Mouse (Mus musculus) megakaryocyte-erythroid progenitor cell, adult 5-6 weeks (primary cell): Measurements from ENCODE around the gene Stk10. TPM values are rescaled to one million over a fixed set of nuclear protein-coding genes. Genes with fewer than 3 reads are reported as not detected.

ENCODE experiments used
- ATAC-seq: replicated peaks from 2 replicates; pipeline ENCODE4 v1.8.0; 2016; ENCODE audit warnings: mild to moderate bottlenecking, inconsistent platforms; ENCODE audit not compliant: severe bottlenecking, poor library complexity, low FRiP score, low TSS enrichment
- total RNA-seq, 2 experiments: library from RNA; stranded (forward) in 1 of 2; stranded (reverse) in 1 of 2; fragments of 200-1000, 215-1000 nt in 1 of 2; fragments of >200 nt in 1 of 2; fragmentation: Nextera tagmentation in 1 of 2; gene quantifications; 2 replicates each; pipeline ENCODE4 v1.2.3; 2014 to 2017

Stk10 gene
- total RNA-seq, 2 experiments from 2014 or later, result 8.7 to 11.3 TPM

GRCm38 (mm10) chr11:32521246-32521645 lies 11.9 kb upstream of the Stk10 start:
- no peak for ATAC-seq

- ATAC-seq, result no peak
These were observed 8.8 kb upstream of the Stk10 start for GRCm38 (mm10) chr11:32524122-32524920.

- no peak for ATAC-seq
These were observed 6.1 kb upstream of the Stk10 start for GRCm38 (mm10) chr11:32527006-32527405.

GRCm38 (mm10) chr11:32530151-32530550 lies 3.0 kb upstream of the Stk10 start:
- ATAC-seq, result no peak

DNA sequence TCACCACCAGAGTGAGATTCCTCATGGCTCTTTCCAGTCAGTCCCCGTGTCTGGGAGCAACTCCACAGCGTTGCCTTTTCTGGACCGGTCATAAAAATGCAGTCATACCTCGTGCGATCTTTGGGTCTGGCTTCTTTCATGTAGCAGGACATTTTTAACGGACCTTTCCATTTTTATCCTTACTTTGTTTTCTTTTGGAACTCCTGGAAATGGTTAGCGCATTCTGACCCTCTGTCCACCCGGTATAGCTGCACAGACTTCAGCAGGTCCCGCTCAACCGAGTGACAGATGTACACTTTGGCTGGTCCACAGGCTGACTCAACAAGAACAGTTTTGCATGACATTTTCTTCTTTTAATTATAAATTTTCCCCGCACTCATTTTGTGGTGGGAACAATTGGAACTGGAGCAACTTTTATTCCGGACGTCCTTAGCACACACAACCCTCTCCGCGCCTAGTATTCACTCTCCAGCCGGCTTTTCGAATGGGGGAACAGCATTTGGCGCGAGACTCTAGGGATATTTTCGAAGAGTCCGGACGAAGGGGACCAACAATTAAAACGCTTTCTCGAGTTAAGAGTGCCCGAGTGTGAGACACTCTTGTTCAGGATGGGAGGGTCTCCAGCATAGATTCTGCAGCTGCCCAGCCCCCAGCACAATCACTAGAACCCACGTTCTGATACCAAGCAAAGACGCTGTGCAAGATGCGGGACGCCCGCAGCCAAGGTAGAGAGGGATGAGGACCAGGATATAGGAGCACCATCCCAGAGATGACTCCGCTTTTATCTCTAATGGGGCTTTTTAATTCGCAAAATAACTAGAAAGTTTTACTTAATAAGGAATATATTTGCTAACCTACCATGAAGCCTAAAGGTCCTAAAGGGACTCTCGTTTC lies 987 bp upstream of the Stk10 start, which contains the start of gene Efcab9:
TSS of gene Efcab9 (minus strand) at position 211 of the 894 bp plus-strand sequence.
- no peak for ATAC-seq

GRCm38 (mm10) chr11:32533482-32534261 lies 567 bp downstream of the Stk10 start:
- ATAC-seq, result peak; percentile 36; the same call in 1 of the 2 replicates

DNA sequence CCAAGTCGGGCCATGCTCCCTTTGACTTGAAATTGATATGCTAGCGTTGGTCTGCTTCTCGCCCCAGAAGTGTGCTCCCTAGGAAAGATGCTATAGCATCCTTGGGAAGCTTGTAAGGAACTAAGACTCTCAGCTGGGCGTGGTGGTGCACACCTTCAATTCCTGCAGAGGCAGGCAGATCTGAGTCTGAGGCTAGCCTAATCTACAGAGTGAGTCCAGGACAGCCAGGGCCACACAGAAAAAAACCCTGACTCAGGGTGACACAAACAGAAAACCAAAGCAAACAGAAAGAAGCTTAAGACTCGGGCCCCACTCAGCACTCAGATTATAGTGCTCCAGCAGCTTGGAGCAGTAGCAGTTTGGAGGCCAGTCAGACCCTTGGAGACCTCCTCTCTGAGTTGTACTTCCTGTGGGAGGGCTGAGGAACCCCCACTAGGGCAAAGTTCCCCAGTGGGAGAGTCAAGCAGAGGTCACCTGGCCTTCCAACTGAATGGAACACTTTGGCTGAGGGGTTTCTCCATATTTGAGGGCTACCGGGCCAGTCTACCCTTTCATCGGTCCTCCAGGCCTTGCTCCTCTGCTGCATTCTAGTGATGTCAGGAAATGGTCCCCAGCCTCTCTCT lies 1.5 kb downstream of the Stk10 start:
- ATAC-seq, result no peak

GRCm38 (mm10) chr11:32535646-32536045 lies 2.5 kb downstream of the Stk10 start:
- no peak for ATAC-seq

DNA sequence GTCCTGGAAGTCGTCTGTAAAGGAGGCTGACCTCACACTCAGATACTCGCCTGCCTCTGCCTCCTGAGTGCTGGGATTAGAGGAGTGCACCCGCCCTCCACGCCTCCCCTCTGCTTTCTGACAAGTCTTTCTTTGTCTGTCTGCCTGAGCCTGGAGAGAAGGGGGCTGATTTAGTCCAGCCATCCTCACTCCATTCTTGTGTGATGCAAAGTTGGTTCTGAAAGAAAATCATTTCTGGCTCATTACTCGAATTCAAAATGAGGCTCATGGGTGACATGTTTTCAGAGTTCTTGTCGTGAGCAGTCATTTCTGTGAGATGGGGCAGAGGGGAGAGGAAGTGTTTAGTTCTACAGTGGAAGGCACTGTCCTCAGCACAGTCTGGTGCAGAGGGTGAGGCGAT lies 3.8 kb downstream of the Stk10 start:
- ATAC-seq, result no peak

DNA sequence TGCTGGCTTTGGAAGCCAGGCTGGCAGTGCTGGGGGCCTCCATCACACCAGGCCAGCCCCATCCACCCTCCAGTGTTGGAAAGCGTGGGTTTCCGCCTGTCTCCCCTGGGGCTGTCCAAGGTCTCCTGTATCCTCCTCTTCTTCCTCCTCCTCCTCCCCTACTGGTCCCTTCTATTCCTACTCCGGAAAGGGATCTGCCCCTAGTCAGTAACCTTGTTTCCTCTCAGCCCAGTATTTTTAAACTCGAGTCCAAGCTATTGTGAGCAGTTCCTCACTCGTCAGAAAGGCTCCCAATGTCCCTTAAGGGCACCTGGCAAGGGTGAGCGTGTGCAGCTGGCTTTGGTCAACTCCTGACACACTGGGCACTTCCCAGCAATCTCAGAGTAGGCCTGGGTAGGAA lies 5.3 kb downstream of the Stk10 start:
- no peak for ATAC-seq

DNA sequence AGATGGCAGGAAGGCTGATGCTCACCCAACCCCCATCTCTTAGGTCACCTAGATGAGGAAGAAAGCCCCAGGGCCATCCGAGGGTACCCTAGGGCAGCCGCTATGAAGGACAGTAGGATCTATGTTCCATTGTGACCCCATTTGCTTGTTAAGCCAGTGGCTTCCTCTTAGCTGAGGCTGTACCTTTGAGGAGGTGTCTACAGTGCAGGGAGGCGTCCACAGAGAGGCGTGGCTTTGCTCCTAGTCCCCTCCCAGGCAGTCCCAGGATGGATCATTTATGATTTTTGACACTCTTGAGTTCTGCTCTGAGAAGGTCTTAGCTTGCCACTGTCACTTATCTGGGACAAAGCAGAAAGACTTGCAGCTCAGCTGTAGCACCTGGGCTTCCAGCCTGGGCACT lies 5.7 kb downstream of the Stk10 start:
- ATAC-seq, result no peak

GRCm38 (mm10) chr11:32539717-32540116 lies 6.6 kb downstream of the Stk10 start:
- no peak for ATAC-seq

GRCm38 (mm10) chr11:32540463-32540862 lies 7.4 kb downstream of the Stk10 start:
- ATAC-seq, result no peak

DNA sequence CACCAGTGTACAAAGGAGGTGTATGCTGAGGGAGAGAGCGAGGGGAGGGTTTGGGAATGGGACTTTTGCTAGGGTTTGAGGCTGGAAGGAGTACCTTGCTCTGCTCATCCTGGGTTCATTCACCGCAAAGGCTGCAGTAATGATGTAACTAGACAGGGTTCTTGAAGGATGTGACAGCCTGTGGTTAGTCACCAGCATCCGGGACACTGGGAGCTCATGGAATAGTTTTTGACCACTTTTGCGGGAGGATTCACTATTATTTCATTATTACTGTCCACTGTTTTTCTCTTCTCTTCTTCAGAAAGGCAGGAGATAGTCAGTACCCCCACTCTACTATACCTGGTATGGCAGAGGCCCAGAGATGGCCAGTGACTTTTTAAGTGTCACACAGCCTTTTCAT lies 9.1 kb downstream of the Stk10 start:
- no peak for ATAC-seq

DNA sequence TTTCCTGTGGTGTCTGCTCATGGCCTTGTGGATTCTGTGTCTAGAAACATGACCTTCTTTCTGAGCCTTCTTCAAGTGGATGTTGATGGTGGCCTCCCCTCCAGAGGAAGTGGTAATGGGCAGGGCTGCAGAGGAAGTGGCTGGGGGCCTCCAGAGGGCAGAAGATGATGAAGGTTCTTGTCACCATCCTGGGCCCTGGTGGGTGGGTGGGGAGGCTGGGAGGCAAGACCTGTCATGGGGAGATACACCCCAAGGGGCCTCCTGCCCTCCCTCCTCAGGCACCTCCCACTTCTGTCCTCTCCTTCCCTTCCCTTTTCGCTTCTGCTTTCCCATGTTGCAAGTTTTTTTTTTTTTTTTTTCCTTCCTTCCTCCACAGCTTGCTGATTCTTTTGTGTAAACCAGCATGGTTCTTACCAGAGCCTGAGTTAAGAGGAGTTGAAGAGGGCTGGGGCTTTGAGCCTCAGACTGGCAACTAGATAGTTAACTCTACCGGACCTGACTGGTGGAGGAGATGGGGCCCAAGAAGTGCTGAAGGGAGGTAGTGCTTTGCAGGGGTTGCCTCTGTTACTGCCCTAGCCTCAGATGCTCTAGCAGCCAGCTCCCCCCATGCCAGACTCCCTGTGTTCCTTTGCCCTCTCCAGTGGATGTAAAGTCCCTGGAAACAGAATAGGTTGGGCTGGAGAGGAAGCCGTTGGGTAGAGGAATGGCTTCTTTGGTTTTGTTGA lies 9.7 kb downstream of the Stk10 start:
- peak; percentile 72 for ATAC-seq

DNA sequence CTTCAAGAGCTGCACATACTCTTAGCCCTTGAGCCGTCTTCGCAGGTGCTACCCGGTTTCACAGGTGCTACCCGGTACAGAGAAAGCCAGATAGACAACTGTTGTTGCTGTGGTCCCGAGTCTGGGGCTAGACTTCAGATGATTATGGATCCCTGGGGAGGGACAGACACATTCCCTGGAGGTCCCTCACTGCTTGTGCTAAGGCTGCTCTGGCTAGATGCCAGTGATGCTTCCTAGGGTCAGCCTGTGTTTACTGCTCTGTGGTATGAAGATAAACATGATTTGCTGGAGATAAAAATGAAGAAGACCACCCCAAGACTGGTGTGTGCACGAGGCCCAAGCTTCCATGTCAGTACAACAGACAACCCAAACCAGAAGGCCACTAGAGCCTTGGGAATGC lies 10.9 kb downstream of the Stk10 start:
- no peak for ATAC-seq

DNA sequence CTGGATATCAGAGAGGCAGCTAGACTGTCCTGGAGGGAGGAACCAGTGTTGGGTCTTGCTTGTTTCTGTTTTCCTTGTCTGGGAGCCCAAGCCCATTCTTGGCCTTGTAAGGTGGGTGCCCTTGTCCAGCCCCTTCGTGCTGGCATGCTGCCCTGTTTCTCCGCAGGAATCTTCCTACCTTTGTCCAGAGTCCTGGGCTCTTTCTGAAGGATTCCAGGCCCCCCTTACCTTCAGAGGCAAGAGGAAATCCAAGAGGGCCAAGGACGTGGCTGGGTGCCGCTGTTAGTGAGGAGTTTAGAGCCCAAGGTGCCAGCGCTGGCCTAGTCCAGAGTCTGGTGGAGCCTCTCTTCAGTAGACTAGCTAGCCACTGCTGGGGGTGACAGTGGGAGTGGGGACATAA lies 11.4 kb downstream of the Stk10 start:
- ATAC-seq, result no peak

DNA sequence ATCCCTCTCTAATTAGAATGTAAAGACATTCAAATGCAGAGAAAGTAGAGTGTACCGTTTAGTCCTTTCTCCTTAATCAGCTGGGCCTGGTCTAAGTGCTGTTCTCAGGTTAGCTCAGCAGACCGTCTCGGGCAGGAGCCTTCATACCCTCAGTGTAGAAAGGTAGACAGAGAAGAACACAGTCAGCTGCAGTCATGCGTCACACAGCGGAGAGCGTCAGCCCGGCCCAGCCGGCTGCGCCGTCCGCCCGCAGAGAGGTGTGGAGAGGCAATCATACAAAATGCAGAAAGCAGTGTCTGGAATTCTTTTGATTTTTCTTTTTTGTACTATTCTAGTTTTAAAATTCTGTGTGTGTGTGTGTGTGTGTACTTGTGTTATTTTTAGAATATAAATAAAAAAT lies 12.5 kb downstream of the Stk10 start:
- no peak for ATAC-seq

GRCm38 (mm10) chr11:32546483-32546882 lies 13.4 kb downstream of the Stk10 start:
- ATAC-seq, result no peak
